ENCODE assay signal across 13 mouse cellular contexts in the genomic region with DNA sequence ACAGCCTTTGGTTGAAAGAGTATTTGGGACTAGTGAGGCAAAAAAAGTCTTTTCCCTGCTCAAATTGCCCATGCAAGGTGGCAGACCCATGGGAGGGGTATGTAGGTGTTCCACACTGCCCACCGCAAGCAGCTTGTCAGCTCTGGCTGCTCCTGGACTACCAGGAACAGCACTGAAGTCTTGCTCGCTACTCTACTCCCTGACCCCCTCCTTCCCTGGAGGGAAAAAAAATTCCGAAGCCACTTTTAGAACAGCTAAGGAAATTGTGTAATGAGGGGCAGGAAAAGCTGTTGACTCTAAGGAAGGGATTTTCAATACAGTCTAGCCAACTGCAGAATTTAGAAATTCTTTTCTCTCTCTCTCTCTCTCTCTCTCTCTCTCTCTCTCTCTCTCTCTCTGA. TPM values are rescaled to one million over a fixed set of nuclear protein-coding genes. Genes with fewer than 3 reads are reported as not detected.
A peak's percentile ranks its signal among the peaks of the same experiment; 100 is the strongest.
DNase-seq lines count a peak whose midpoint lies in the region; ATAC-seq and TF ChIP-seq lines count a peak whose summit lies in the region.
"Had no signal": no experiment of that assay in that cellular context is flagged by ENCODE, and none has a peak within 500 bp of the region (broad histone marks: within the 10 kb centered on the region; RNA-seq: fewer than 3 reads in every experiment).

No protein-coding gene starts in this region.

- H3K9ac ChIP-seq in embryonic facial prominence, embryonic 12.5 days = no peak overlapping the region
- no peak overlapping the region for H3K9ac ChIP-seq in heart, postnatal 0 days (replicated peaks; ENCODE audit: low read depth, low read length)
- no peak overlapping the region for H3K9ac ChIP-seq in lung, embryonic 16.5 days (ENCODE audit: low read length)
- H3K9ac ChIP-seq: liver, embryonic 12.5 days; neural tube, embryonic 13.5 days had no signal

- intact Hi-C loops in heart, postnatal 25 days (cut with DNase I) = loop anchor here (2.0 kb wide), 1 partner anchor 19 kb away; no protein-coding TSS in a partner anchor

- no peak for ATAC-seq in embryonic facial prominence, embryonic 12.5 days (ENCODE audit: insufficient number of reproducible peaks, insufficient read depth, low FRiP score, low TSS enrichment)
- ATAC-seq in heart, postnatal 0 days (ENCODE audit: insufficient read depth, low read depth) = no peak
- peak; percentile 65 for ATAC-seq in lung, embryonic 16.5 days (ENCODE audit: low read depth)
- ATAC-seq: intestine, embryonic 16.5 days; liver, embryonic 12.5 days had no signal

- TF ChIP-seq EP300 in heart, postnatal 0 days (IDR thresholded peaks at IDR 0.05; ENCODE audit: low read depth) = no peak

- 0 out of 2 replicates have a peak overlapping the region, but pooled peaks have one; percentile 68 for H3K27ac ChIP-seq in embryonic facial prominence, embryonic 12.5 days
- peak overlapping the region; percentile 38; the same call in 1 of the 2 replicates for H3K27ac ChIP-seq in heart, postnatal 0 days (ENCODE audit: low read depth)
- H3K27ac ChIP-seq in lung, embryonic 16.5 days (ENCODE audit: low read length) = no peak overlapping the region; the same call in 1 of the 2 replicates
- H3K27ac ChIP-seq: liver, embryonic 12.5 days had no signal

- TF ChIP-seq CTCF in heart, postnatal 0 days (IDR thresholded peaks at IDR 0.05; ENCODE audit: low read depth) = no peak

- 31% methylated on average over 3 of the region's 3 CpGs for WGBS in embryonic facial prominence, embryonic 12.5 days
- WGBS in heart, postnatal 0 days = 59% methylated on average over 3 of the region's 3 CpGs
- WGBS in lung, embryonic 16.5 days = 44% methylated on average over 3 of the region's 3 CpGs

- no peaks in the 10 kb centered on the region for H3K36me3 ChIP-seq in embryonic facial prominence, embryonic 12.5 days
- H3K36me3 ChIP-seq in heart, postnatal 0 days (replicated peaks; ENCODE audit: control insufficient read depth, insufficient read depth, low read length) = no peaks in the 10 kb centered on the region
- no peaks in the 10 kb centered on the region for H3K36me3 ChIP-seq in lung, embryonic 16.5 days (ENCODE audit: control insufficient read depth, insufficient read depth, low read length)
- H3K36me3 ChIP-seq: liver, embryonic 12.5 days; neural tube, embryonic 13.5 days had no signal

- H3K4me2 ChIP-seq in embryonic facial prominence, embryonic 12.5 days (replicated peaks) = no peak overlapping the region
- H3K4me2 ChIP-seq in heart, postnatal 0 days (ENCODE audit: low read depth, low read length) = no peak overlapping the region
- no peak overlapping the region for H3K4me2 ChIP-seq in lung, embryonic 16.5 days (ENCODE audit: low read depth, low read length)
- H3K4me2 ChIP-seq: liver, embryonic 12.5 days; midbrain, embryonic 11.5 days; neural tube, embryonic 13.5 days had no signal

- H3K9me3 ChIP-seq in embryonic facial prominence, embryonic 12.5 days = no peaks in the 10 kb centered on the region
- no peaks in the 10 kb centered on the region for H3K9me3 ChIP-seq in heart, postnatal 0 days (replicated peaks; ENCODE audit: control insufficient read depth, low read length)
- peaks cover 3% of the 10 kb centered on the region; the same call in 1 of the 2 replicates for H3K9me3 ChIP-seq in lung, embryonic 16.5 days (ENCODE audit: control insufficient read depth, low read length)
- H3K9me3 ChIP-seq: liver, embryonic 12.5 days; neural tube, embryonic 13.5 days had no signal

- H3K27me3 ChIP-seq in embryonic facial prominence, embryonic 12.5 days = no peaks in the 10 kb centered on the region
- H3K27me3 ChIP-seq in heart, postnatal 0 days (ENCODE audit: control insufficient read depth, insufficient read depth, low read length) = no peaks in the 10 kb centered on the region
- no peaks in the 10 kb centered on the region for H3K27me3 ChIP-seq in lung, embryonic 16.5 days (ENCODE audit: control insufficient read depth, insufficient read depth, low read depth, low read length)
- H3K27me3 ChIP-seq: liver, embryonic 12.5 days; neural tube, embryonic 13.5 days had no signal

- DNase-seq in heart, adult 8-10 months (ENCODE audit: low spot score) = peak; percentile 77
- no peak for DNase-seq in heart, postnatal 25 days (ENCODE audit: low spot score)
- peak; percentile 26 for DNase-seq in heart, postnatal 0 days (ENCODE audit: low spot score)
- no peak for DNase-seq in MN1 (ENCODE audit: low spot score)
- no peak for DNase-seq in cerebellum, adult 9-11 months
- DNase-seq in neural tube, embryonic 10.5 days (ENCODE audit: extremely low spot score, low spot score) = no peak
- DNase-seq: right cerebral cortex, adult 18-20 months had no signal

- peaks cover 6% of the 10 kb centered on the region for H3K4me1 ChIP-seq in embryonic facial prominence, embryonic 12.5 days
- H3K4me1 ChIP-seq in heart, postnatal 0 days (ENCODE audit: control insufficient read depth, insufficient read depth) = no peaks in the 10 kb centered on the region
- H3K4me1 ChIP-seq in lung, embryonic 16.5 days (replicated peaks; ENCODE audit: control insufficient read depth, insufficient read depth, low read length) = peaks cover 6% of the 10 kb centered on the region
- H3K4me1 ChIP-seq: liver, embryonic 12.5 days; neural tube, embryonic 13.5 days had no signal

- no peak overlapping the region for H3K4me3 ChIP-seq in embryonic facial prominence, embryonic 12.5 days
- no peak overlapping the region for H3K4me3 ChIP-seq in heart, postnatal 0 days (ENCODE audit: low read depth, low read length)
- no peak overlapping the region for H3K4me3 ChIP-seq in lung, embryonic 16.5 days (ENCODE audit: low read length)
- H3K4me3 ChIP-seq: liver, embryonic 12.5 days; neural tube, embryonic 13.5 days had no signal

RNA-seq across cellular contexts. Expression of a gene that starts 24.9 kb away (rescaled TPM):
- total RNA-seq in heart, adult 8-10 months (2022) = 10 to 100 TPM in 3 of 4 experiments, 1 to 10 TPM in 1; 5.9 to 12.6 (median 11.5) TPM
- 10 to 100 TPM; 20.4 to 21.7 TPM for total RNA-seq in heart, postnatal 25 days (2021)
- 9.3 TPM in 2 replicates for polyA plus RNA-seq in embryonic facial prominence, embryonic 12.5 days (2016; fragmentation: Nextera tagmentation; extraction: Ambion mirVana)
- total RNA-seq in heart, postnatal 0 days (2014; rRNA removed; ENCODE audit: low replicate concordance) = 27.8 and 35.5 TPM in 2 replicates
- polyA plus RNA-seq in heart, postnatal 0 days (2015; fragmentation: Nextera tagmentation; extraction: Ambion mirVana) = 3.9 TPM in 2 replicates
- polyA plus RNA-seq in lung, embryonic 16.5 days (2015; fragmentation: Nextera tagmentation; extraction: Ambion mirVana) = 13.8 and 16.2 TPM in 2 replicates

Comparison
In these comparisons a context has a peak if more than half of its experiments do, and no peak if none do; other contexts are left out.
1. DNase-seq: peak in heart, adult 8-10 months (single experiment) and heart, postnatal 0 days (single experiment); none in heart, postnatal 25 days (single experiment), MN1 (single experiment), cerebellum, adult 9-11 months (single experiment) and neural tube, embryonic 10.5 days (single experiment).